Mouse (Mus musculus): ENCODE measurements at regions not wholly inside any gene's neighbourhood (a gene's known extent, or its start where the extent isn't known, plus 50 kb on each side); places are given as distances from the start of the nearest gene placed in this dataset.
"Not testable (repeated sequence)": the region's sequence is repeated elsewhere in the genome, so short reads cannot be mapped to it uniquely, and the experiment has no call there.

GRCm38 (mm10) chr13:44663062-44663461 is 66.2 kb upstream of the Jarid2 start:
- no peak for DNase-seq (ENCODE audit: low spot score in 2 of 2)

DNA sequence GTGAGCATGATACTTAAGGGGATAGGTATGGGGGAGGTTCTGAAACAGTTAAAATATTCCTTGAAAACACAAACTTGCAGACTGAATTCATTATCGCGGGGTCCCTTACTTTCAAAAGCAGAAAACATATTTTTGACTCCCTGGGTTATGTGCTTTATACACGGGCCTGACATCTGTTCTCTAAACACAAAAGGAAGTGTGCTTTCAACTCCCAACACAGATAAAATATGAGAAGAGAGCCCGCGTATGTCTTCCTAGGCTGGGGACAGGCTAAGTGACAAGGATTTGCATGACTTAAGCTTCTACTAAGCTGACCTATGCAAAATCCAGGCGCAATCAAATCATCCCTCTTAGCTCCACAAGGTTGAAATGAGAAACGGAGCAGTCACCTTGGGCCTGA is 65.5 kb upstream of the Jarid2 start:
- no peak for DNase-seq (ENCODE audit: low spot score in 2 of 2)

GRCm38 (mm10) chr13:44669761-44670160 is 59.5 kb upstream of the Jarid2 start:
- DNase-seq (ENCODE audit: low spot score in 2 of 2) = no peak

GRCm38 (mm10) chr13:44673337-44673966 is 55.8 kb upstream of the Jarid2 start:
- DNase-seq (ENCODE audit: low spot score in 2 of 2) = no peak

DNA sequence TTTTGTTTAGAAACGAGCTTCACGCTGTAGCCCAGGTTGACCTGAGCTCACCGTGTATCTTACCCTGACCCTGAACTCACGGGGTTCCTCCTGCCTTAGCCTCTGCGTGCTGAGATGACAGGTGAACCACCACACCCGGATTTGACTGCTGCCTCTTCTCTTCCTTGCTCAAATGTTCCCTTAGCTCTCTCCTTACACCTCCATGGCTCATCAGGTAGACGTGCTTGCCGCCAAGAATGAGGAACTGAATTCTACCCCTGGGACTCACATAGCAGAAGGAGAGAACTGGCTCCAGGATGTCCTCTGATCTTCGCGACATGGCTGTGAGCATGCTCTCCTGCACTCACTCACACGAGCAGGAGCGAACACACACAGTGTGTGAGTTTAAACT is 55.3 kb upstream of the Jarid2 start:
- DNase-seq (ENCODE audit: low spot score in 2 of 2) = no peak

- DNase-seq (ENCODE audit: low spot score in 2 of 2) = no peak
Measured at GRCm38 (mm10) chr13:44674926-44675650, 54.2 kb upstream of the Jarid2 start.

DNA sequence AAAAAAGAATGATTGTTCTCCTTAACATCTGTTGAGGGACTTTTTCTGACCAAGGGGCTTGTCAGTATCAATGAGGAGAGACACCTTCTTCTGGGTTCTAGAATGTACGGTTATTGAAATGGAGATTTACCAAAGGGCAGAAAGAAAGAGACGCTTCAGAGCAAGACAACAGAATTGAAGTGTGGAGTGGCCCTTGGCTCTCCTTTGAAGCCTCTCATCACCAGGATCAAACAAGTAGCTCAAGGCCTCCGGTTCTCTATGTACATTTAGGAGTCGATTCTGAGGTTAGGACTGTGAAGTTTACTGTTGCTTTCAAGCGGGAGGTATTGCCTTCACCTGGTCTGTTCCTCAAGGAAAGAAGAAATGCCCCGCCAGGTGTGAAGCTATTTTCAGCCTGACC is 53.2 kb upstream of the Jarid2 start:
- DNase-seq (ENCODE audit: low spot score in 2 of 2) = no peak

DNA sequence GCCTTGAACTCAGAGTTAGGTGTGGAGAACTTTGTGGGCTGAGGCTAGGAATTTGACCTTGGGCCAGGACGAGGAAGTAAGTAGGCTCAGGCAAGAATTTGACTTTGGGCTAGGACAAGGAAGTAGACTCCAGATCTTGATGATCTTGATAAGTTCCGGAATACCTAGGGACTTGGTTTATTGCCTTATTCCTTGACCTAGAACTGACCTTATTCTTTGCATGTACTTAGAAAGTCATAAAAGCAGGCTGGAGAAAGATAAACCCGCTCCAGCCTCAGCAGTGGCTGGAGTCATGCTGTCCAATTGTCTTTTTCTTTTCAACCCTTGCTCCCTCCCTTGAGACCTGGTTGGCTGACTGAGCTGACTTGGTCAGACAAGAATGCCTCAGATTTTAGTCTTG is 51.2 kb upstream of the Jarid2 start:
- DNase-seq (ENCODE audit: low spot score in 2 of 2) = no peak

DNA sequence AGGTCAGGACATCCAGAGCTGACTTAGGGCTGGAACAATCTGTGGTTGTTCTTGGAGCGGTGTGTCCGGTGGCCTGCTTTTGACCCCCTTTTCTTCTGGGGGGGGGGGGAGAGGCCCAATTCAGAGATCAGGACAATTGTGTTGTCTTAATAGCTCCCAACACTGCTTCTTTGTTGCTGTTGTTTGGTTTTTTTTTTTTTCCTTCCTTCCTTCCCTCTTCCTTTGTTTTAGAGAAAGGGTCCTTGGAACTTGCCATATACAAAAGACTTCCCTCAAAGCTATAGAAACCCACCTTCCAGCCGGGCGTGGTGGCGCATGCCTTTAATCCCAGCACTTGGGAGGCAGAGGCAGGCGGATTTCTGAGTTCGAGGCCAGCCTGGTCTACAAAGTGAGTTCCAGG is 49.8 kb upstream of the Jarid2 start:
- DNase-seq (ENCODE audit: low spot score in 2 of 2) = not testable (repeated sequence)

Measured in urinary bladder, postnatal 4 days (tissue).